Mouse (Mus musculus): ENCODE measurements around the gene Hoxb4.

Hoxb4 gene

DNA sequence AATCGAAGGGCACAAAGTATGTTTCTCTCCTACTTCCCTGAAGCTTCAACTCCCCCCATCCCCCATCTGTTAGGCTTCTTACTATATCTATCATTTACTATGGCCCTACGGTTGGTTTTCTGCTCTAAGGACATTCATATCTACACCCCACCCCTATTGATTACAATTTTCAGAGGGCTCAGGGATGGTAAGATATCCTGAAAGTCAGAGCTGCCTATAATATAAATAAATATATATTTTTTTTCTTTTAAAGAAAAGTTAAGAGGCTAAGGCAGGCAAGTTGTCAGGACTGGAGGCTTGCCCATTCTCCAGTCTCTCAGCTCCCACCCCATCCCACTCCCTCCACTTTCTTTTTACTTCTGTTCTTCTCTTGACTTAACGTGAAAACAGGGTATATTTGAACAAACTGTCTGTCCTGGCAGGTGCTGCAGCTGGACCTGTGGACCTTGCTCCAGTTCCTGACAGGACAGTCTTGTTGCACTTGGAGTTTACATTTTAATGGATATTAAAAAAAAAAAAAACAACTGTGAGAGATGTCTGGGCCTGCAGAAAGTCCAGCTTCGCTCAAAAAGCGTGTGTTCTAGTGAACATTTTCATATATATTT is 29.0 kb downstream of the Hoxb4 start:
- DNase-seq (ENCODE audit: inconsistent age in 2 of 2, low spot score in 1 of 2) = peak in 1 of 2 experiments; percentile 69

DNA sequence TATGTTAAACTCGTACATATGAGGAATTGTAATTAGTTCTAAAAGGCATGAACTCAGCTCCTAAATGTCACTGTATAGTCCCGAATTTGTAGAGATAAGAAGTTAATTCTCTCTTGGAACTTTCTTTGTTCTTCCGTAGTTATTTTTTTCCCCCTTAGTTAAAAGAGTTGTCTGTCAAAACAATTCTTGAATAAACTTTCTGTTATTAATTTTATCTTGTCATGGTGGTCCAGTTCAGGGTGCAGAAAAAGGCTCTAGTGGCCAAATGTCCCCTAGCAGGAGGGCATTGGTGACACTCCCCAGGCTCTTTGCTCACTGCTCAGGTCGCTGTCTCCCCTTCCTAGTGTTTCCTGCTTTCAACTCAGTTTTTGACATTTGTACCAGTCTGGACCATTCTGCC is 29.6 kb downstream of the Hoxb4 start:
- peak; percentile 41 to 83 for DNase-seq (ENCODE audit: inconsistent age in 2 of 2, low spot score in 1 of 2)

GRCm38 (mm10) chr11:96348141-96348928 is 30.3 kb downstream of the Hoxb4 start:
- DNase-seq (ENCODE audit: inconsistent age in 2 of 2, low spot score in 1 of 2) = peak; percentile 64 to 85

- DNase-seq (ENCODE audit: inconsistent age in 2 of 2, low spot score in 1 of 2) = no peak
These were observed 30.9 kb downstream of the Hoxb4 start for GRCm38 (mm10) chr11:96348988-96349387.

- peak; percentile 60 to 87 for DNase-seq (ENCODE audit: inconsistent age in 2 of 2, low spot score in 1 of 2)
These were observed 31.6 kb downstream of the Hoxb4 start for GRCm38 (mm10) chr11:96349491-96350340.

GRCm38 (mm10) chr11:96350341-96350624 is 32.2 kb downstream of the Hoxb4 start, which contains the start of gene Hoxb2:
Gene Hoxb2, plus strand, starts transcription at chr11:96350525.
- no peak for DNase-seq (ENCODE audit: inconsistent age in 2 of 2, low spot score in 1 of 2)

DNA sequence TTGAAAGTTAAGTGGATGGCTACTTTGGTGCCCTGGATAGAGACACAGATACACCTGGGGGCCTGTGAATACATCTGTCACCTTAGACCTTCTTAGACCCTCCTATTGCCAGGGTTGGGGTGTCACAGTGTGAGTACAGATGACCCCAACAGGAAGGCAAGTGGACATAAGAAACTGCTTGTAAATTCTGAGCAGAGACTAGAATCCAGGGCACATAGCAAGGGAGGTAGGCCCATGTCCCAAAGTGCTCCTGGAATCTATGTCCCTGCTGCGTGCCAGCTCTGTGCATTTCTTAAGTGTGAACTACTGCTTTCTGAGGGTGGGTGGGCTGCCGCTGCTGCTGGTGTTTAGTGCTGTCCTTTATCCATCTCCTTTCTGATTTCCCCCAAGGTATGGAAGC is 32.7 kb downstream of the Hoxb4 start:
- DNase-seq (ENCODE audit: inconsistent age in 2 of 2, low spot score in 1 of 2) = peak; percentile 25 to 73

- peak; percentile 60 to 87 for DNase-seq (ENCODE audit: inconsistent age in 2 of 2, low spot score in 1 of 2)
These were observed 33.2 kb downstream of the Hoxb4 start for GRCm38 (mm10) chr11:96351312-96351711.

DNA sequence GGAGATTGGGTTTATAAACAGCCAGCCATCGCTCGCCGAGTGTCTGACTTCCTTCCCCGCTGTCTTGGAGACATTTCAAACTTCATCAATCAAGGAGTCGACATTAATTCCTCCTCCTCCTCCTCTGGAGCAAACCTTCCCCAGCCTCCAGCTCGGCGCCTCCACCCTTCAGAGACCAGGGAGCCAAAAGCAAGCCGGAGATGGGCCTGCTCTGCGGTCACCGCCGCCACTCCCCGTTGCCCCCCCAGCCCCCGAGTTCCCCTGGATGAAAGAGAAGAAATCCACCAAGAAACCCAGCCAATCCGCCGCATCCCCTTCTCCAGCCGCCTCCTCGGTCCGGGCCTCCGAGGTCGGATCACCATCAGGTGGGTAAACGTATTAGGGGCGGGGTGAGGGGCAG is 33.8 kb downstream of the Hoxb4 start:
- DNase-seq (ENCODE audit: inconsistent age in 2 of 2, low spot score in 1 of 2) = peak; percentile 80 to 93

GRCm38 (mm10) chr11:96352691-96353521 is 34.8 kb downstream of the Hoxb4 start:
- DNase-seq (ENCODE audit: inconsistent age in 2 of 2, low spot score in 1 of 2) = peak; percentile 76 to 92

DNA sequence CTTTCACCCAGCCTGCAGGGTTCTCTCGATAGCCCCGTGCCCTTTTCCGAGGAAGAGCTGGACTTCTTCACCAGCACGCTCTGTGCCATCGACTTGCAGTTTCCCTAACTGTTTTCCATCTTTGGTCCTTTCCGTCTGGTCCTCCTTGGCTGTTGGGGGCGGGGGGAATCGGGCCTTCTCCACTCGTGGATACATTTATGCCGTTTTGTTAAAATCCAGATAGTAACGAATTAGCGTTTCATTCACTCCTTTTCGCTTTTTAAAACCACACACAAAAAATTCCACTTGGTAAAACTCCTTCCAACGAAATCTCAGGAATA is 35.4 kb downstream of the Hoxb4 start:
- DNase-seq (ENCODE audit: inconsistent age in 2 of 2, low spot score in 1 of 2) = no peak

GRCm38 (mm10) chr11:96353939-96354338 is 35.9 kb downstream of the Hoxb4 start:
- peak; percentile 36 to 84 for DNase-seq (ENCODE audit: inconsistent age in 2 of 2, low spot score in 1 of 2)

- peak; percentile 73 to 92 for DNase-seq (ENCODE audit: inconsistent age in 2 of 2, low spot score in 1 of 2)
These were observed 36.3 kb downstream of the Hoxb4 start for GRCm38 (mm10) chr11:96354376-96354775.

DNA sequence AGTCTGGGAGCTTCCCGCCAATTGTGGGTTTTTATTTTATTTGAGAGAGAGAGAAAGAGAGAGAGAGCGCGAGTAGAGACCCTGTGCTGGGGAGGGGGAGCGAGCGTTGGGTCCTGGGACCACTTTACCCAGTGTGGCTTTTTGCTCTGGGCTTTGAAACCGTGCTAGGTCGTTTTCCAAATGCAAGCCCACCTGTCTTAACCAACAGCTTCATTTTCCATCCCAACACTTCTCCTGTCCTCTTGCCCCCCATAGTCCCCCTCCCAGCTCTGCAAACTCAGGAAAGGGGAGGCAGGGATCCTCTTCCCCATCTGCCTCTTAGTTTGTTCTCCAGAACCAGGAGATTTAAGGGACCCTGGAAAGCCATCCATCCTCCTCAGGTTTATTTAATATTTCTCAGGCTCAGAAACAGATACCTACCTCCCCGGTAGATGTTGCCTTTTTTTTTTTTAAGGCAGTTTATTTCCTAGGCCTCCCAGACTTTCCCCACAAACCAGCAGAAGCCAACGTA is 36.8 kb downstream of the Hoxb4 start:
- DNase-seq (ENCODE audit: inconsistent age in 2 of 2, low spot score in 1 of 2) = no peak

GRCm38 (mm10) chr11:96363807-96364206 is 45.7 kb downstream of the Hoxb4 start:
- no peak for DNase-seq (ENCODE audit: inconsistent age in 2 of 2, low spot score in 1 of 2)

- DNase-seq (ENCODE audit: inconsistent age in 2 of 2, low spot score in 1 of 2) = no peak
These were observed 47.5 kb downstream of the Hoxb4 start, which contains the start of gene Hoxb1 for GRCm38 (mm10) chr11:96365441-96366091. Gene Hoxb1, plus strand, starts transcription at chr11:96365752.

DNA sequence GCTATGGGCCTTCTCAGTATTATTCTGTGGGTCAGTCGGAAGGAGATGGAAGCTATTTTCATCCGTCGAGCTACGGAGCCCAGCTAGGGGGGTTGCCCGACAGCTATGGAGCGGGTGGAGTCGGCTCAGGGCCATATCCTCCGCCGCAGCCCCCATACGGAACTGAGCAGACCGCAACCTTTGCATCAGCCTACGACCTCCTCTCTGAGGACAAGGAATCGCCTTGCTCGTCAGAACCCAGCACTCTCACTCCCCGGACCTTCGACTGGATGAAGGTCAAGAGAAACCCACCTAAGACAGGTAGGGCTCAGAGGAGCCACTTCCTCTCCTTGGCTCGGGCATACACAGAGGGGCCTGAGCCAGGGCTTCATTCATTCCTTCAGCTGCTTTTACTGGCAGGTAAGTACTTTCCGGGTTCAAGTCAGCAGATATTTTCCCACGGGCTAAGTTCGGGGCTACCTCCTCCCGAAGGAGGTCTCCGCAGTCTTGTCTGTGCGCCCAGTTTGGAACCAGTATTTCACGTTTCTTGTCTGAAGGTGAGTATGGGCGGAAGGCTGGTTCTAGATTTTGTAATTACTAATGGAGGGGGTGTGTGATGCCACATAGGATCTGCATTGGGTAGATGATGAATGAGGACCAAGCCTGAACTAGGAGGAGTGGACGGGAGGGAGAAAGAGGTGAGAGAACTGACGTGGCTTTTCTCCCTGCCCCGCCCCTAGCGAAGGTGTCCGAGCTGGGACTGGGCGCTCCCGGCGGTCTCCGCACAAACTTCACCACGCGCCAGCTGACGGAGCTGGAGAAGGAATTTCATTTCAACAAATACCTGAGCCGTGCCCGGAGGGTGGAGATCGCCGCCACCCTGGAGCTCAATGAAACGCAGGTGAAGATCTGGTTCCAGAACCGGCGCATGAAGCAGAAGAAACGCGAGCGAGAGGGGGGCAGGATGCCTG is 48.3 kb downstream of the Hoxb4 start:
- DNase-seq (ENCODE audit: inconsistent age in 2 of 2, low spot score in 1 of 2) = peak in 1 of 2 experiments; percentile 65

DNA sequence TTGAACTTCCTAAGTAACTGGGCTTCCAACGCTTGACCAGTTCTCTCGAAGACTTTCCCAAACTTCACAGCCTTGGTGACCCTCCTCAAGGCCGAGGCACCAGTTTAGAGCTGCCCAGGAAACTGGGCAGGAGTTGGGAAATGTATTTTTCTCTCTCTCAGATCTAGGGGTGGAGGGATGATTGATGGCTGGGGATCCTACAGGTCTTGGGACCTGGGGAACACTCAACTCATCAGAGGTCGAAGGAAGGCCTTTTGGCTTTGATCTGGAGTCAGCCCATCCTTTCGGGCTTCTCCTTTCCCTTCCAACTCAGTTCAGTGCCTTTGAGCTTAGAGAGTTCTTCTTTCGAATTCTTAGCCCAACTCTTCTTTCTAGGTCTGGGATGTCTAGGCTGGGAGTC is 49.1 kb downstream of the Hoxb4 start:
- DNase-seq (ENCODE audit: inconsistent age in 2 of 2, low spot score in 1 of 2) = no peak

DNA sequence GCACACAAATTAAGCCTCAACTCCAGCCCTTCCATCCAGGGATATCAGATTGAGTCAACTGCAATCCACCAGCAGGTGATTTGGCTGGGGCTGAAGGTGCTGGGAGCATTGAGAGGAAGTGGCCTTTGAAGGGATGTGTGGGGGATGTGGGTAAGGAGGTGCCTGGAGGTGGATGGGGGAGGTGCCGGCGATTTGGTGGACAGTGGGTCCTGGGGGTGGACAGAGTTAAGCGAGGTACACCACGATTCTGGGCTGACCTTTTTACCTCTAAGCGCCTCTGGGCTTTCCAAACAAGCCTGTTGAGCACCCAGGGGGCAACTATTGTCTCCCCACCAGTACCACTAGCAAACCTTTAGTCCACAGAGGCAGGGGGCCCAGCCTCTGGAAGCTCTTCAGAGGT is 50.6 kb downstream of the Hoxb4 start:
- no peak for DNase-seq (ENCODE audit: inconsistent age in 2 of 2, low spot score in 1 of 2)
